Mouse (Mus musculus) ovary, postnatal 36 days (tissue): ENCODE results near the gene Ttf2.

Experiments used
- DNase-seq: peaks from one replicate; pipeline ENCODE4 v3.0.0; 2022; ENCODE audit warnings: low spot score, mixed read lengths

Gene Ttf2

DNA sequence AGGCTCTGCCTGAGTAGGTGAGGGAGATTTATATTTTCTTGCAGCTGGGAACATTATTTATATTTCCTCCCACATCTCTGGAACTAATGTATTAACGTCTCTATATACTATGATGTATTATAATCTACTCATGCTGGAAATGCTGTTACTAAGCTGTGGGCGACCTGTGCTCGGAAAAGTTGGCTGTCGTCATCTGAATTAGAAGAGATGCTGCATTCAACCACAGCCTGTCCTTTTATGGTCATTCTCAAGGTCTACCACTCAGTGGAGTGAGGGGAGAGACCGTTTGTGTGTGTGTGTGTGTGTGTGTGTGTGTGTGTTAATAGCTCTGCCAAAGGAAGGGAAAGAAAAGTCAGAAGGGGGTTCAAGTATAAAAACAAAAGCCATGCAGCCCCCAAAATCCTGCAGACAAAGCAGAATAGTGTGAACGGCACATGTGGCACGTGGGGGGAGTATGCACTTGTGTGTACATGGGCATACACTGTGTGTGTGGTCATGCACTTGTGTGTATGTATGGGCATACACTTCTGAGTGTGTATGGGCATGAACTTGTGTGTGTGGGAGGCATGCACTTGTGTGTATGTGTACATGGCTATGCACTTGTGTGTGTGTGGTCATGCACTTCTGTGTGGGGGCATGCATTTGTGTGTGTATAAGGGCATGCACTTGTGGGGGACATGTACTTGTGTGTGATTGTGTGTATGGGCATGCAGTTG lies 57.8 kb downstream of the Ttf2 start:
- DNase-seq = peak; percentile 15

GRCm38 (mm10) chr3:100911026-100911425 lies 58.4 kb downstream of the Ttf2 start:
- no peak for DNase-seq

DNA sequence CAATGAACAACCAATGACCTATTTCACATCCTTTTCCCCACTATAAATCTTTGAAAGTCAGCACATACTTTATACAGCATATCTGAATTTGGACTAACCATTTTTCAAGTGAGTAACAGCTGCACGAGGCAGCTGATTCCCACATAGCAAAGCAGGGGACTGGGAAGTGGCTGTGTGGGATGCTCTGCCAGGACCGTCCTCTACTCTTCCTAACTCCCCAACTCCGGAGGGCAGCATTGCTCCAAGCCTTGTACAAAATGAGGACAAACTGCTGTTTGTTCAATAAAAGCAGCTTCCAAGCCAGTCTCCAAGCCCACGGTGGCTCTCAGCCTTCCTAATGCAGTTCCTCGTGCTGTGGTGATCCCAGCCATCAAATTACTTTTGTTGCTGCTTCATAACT lies 58.8 kb downstream of the Ttf2 start:
- no peak for DNase-seq

DNA sequence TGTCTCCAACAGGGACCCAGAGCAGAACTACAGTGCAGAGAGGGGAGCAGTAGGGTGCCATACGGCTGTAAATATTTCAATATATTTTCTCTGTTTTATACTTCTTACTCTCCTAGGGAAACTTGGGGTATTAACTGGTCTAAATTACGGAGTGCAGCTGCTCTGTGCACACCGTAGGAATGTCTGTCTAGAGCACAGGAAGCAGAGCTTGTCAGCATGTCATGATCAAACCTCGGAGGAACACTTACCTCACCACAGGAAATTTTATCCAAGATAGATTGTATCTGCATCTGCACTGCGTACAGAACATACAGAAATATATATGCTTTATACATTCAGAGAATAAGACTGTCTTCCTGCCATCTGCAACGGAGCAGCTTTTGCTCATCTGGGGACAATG lies 60.9 kb downstream of the Ttf2 start:
- DNase-seq = no peak

- DNase-seq = peak; percentile 24
Measured at GRCm38 (mm10) chr3:100906916-100907315, 62.5 kb downstream of the Ttf2 start.

DNA sequence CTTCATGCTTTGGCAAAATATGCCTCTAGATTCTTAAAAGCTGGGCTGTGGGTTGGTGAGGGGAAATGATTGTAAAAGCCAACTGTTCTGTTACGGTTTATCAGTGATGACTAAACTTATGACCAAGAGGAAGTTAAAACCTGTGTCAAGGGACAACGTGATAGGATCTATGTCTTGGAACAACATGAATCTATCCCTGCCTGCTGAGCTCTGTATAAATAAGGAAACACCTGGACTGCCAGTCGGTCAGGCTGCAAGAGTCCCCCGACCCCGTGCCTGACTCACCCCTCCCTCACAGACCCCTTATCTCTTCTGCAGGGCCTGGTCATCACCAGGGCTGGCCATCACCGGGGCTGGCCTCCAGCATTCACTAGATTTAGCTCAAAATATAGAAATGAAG lies 63.3 kb downstream of the Ttf2 start:
- DNase-seq = no peak

DNA sequence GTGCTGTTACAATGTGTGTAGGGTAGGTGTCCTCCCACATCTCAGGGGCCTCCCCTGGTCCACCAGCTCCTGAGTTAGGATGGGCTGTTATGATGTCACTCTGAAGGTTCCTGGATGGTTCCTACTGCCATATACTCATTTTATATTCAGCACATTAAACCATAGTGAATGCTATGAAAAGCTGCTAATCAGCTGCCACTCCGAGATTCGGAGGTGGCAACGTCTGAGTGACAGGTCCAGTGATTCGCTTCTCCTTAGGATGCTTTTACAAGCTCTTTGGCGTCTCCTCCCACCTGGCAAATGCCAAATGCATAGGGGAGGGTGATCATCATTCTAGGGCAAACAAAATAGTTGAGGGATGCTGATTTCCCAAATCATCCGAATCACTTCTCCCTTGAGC lies 74.0 kb downstream of the Ttf2 start:
- DNase-seq = no peak

DNA sequence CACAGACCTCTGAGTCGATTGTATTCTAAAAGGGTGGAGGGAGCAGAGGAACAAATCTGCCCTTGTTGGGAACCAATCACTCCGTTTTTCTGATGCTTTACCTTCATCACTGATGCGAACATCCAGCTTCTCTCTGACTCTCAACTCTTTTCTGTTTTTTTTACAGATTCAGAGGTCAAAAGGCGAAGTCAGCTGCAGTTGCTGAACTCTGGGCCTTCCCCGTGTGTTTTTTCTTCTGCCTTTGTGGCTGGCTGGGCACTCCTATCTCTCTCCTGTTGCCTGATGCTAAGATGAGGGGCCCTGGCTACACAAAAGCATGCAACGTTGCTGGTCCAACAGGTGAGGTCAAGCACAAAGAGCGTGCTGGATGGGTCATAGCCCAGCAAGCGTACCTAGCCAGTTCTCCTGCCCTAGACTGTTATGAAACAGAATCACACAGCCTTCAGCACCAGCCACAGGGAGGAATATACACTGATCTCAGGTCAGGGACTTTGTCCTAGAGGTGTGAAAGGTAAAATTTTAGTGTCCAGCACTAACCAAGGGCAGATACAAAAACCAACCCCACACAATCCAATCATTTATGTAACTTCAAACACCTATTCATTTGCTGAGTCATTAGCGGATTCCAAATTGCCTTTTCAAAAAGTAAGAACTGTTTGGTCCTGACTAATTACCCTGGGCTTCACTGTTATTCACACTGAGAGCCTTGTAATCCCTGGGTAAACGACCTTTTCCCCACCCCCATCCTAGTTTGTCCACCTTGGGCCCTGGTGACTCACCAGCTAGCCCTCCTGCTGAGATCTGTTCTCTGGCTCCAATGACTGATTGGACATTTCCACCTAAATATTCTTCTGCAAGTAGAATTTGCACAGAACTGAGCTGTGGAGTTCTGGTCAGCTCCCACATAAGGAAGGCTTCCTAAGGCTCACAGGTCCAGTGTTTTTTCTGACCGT lies 76.8 kb downstream of the Ttf2 start:
- no peak for DNase-seq

DNA sequence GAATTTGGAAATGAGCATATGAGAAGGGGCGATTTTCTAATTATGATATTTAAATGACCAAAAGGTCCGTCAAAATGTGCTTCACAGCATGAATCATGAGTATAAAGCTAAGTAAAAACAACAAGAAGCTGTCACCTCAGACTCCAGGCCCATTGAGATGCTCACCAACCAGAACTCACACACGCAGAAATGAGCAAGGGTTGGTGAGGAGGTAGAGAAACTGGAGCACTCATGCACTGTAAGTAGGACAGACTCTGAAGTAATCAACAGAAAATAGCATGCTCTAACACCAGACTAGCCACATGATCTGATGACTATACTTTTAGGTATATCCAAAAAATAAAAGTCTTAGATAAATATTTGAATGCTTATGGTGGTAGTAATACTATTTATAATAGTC lies 79.1 kb downstream of the Ttf2 start:
- DNase-seq = no peak

DNA sequence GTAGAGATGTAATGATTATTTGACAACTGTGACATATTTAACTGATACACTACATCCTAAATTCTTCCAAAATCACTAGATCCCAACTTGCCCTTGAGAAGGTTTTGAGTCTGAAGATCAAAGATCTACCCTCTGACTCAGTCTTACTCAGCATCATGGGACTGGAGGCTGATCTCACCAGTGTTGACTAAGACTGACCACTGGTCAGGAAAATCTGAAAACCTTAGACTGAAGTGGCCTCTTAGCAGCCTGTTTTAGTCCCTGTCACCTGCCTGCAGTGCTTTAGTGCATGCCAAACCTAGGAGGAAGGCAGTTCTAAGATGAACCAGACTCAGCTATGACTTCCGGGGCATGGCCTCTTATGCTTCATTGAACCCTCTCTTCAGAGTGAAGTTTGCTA lies 80.2 kb downstream of the Ttf2 start:
- DNase-seq = no peak
